Mouse (Mus musculus): Measurements from ENCODE around the gene Eml1. TPM values are rescaled to one million over a fixed set of nuclear protein-coding genes. Genes with fewer than 3 reads are reported as not detected.
A peak's percentile ranks its signal among the peaks of the same experiment; 100 is the strongest.

Eml1 gene
- polyA plus RNA-seq, 1 experiment from 2014 or later = 27.8 TPM

DNA sequence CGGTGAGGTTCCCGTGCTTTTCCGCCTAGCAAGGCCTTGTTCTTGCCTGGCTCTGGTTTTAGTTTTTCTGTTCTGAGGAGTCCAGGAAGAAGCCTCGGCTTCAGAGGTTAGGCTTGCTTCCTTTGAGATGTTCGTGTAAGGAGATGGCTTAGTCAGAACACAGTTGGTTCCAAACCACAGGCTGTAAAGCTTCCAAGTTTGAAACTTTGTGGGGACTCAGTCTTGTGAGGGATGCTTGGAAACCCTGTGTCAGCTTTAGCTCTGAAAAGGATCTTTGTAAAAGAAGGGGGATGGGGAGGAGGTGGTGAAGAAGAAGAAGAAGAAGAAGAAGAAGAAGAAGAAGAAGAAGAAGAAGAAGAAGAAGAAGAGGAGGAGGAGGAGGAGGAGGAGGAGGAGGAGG is 118.3 kb downstream of the Eml1 start:
- no peaks in the 10 kb centered on the region for H3K4me1 ChIP-seq (replicated peaks; ENCODE audit: control insufficient read depth, insufficient read depth, low read length)
- no peaks in the 10 kb centered on the region for H3K9me3 ChIP-seq (ENCODE audit: control insufficient read depth)
- no peaks in the 10 kb centered on the region for H3K36me3 ChIP-seq (ENCODE audit: control insufficient read depth, insufficient read depth)
- ATAC-seq = no peak
- no peaks in the 10 kb centered on the region for H3K27me3 ChIP-seq (replicated peaks; ENCODE audit: control insufficient read depth, insufficient read depth, low read length)
- no peak for TF ChIP-seq CTCF (IDR thresholded peaks at IDR 0.05; ENCODE audit: low read depth)
- no peak overlapping the region for H3K4me2 ChIP-seq (replicated peaks; ENCODE audit: low read depth)
- H3K9ac ChIP-seq (ENCODE audit: low read depth, low read length) = no peak overlapping the region
- whole genome bisulfite sequencing = 83% methylated on average over 5 of the region's 5 CpGs
- no peak overlapping the region for H3K4me3 ChIP-seq (ENCODE audit: low read depth, low read length)
- H3K27ac ChIP-seq (ENCODE audit: low read depth, low read length) = no peak overlapping the region

DNA sequence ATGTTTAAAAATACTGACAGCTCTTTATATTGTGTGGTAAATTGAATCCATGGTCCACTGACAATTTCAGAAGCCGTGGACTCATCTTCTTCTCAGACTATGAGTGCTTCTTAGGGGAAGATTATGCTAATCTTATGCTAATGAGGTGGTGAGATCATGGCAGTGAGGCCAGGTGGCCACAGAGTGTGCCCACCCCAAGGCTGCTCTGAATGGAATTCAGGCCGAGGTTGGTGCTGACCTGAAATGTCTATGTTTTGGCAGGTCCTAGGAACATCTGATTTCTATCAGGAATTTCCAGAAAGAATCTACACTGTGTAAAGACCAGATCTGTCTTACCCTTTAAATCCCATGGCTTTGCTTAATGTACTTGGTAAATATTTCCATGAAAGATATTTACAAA is 119.0 kb downstream of the Eml1 start:
- Histone ChIP-seq H3K4me3 (ENCODE audit: low read depth, low read length) (no peak overlapping the region), H3K27ac (ENCODE audit: low read depth, low read length) (no peak overlapping the region), H3K9me3 (ENCODE audit: control insufficient read depth) (no peaks in the 10 kb centered on the region), H3K9ac (ENCODE audit: low read depth, low read length) (no peak overlapping the region), H3K36me3 (ENCODE audit: control insufficient read depth, insufficient read depth) (no peaks in the 10 kb centered on the region), H3K4me1 (replicated peaks; ENCODE audit: control insufficient read depth, insufficient read depth, low read length) (no peaks in the 10 kb centered on the region), H3K4me2 (replicated peaks; ENCODE audit: low read depth) (no peak overlapping the region), H3K27me3 (replicated peaks; ENCODE audit: control insufficient read depth, insufficient read depth, low read length) (no peaks in the 10 kb centered on the region)
- TF ChIP-seq CTCF (IDR thresholded peaks at IDR 0.05; ENCODE audit: low read depth) = no peak
- WGBS = 63% methylated on average over 2 of the region's 2 CpGs
- ATAC-seq = no peak

DNA sequence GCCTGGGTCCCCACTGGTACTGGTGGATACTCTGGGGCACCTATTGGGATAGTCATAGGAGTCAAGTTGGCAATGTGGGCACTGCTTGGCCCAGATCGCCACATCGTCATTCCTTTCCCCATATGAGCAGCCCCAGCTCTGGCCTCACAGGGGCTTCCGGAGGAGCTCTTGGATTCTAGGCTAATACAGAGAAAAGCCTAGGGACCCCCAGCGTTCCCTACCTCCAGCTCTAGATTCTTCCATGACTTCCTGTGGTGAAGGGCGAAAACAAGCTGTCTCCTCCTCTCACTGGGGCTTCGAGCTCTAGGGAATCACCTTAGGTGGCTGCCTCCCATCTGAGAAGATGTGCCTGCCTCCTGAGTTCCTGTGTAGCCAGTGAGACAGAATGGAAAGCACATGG is 119.6 kb downstream of the Eml1 start:
- Histone ChIP-seq H3K36me3 (ENCODE audit: control insufficient read depth, insufficient read depth) (no peaks in the 10 kb centered on the region), H3K4me3 (ENCODE audit: low read depth, low read length) (no peak overlapping the region), H3K4me1 (replicated peaks; ENCODE audit: control insufficient read depth, insufficient read depth, low read length) (no peaks in the 10 kb centered on the region), H3K4me2 (replicated peaks; ENCODE audit: low read depth) (no peak overlapping the region), H3K9ac (ENCODE audit: low read depth, low read length) (no peak overlapping the region), H3K27me3 (replicated peaks; ENCODE audit: control insufficient read depth, insufficient read depth, low read length) (no peaks in the 10 kb centered on the region), H3K27ac (ENCODE audit: low read depth, low read length) (no peak overlapping the region), H3K9me3 (ENCODE audit: control insufficient read depth) (no peaks in the 10 kb centered on the region)
- no peak for TF ChIP-seq CTCF (IDR thresholded peaks at IDR 0.05; ENCODE audit: low read depth)
- WGBS = 88% methylated on average over 6 of the region's 6 CpGs
- ATAC-seq = no peak

DNA sequence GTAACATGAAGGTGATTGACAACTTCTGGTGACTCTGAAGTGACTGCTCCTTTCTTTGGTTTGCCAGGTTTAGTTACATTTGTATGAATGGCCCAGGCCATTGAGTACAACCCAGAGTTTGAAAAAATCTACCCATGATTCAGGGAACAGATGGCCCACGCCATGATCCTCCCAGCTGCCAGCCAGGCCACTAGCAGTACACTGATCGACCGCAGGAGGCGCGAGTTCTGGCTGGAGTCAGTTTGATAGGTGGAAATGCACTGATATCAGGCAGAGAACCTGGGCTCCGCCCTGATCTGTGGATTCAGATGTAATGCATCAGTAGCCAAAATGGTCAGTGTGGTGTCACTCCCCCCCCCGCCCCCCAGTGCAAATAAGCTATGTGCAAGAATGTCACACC is 120.2 kb downstream of the Eml1 start:
- H3K9me3 ChIP-seq (ENCODE audit: control insufficient read depth) = no peaks in the 10 kb centered on the region
- H3K9ac ChIP-seq (ENCODE audit: low read depth, low read length) = no peak overlapping the region
- H3K27ac ChIP-seq (ENCODE audit: low read depth, low read length) = no peak overlapping the region
- ATAC-seq = no peak
- H3K36me3 ChIP-seq (ENCODE audit: control insufficient read depth, insufficient read depth) = no peaks in the 10 kb centered on the region
- TF ChIP-seq CTCF (IDR thresholded peaks at IDR 0.05; ENCODE audit: low read depth) = peak; percentile 56
- H3K4me1 ChIP-seq (replicated peaks; ENCODE audit: control insufficient read depth, insufficient read depth, low read length) = no peaks in the 10 kb centered on the region
- no peak overlapping the region for H3K4me2 ChIP-seq (replicated peaks; ENCODE audit: low read depth)
- 62% methylated on average over 7 of the region's 7 CpGs for WGBS
- H3K27me3 ChIP-seq (replicated peaks; ENCODE audit: control insufficient read depth, insufficient read depth, low read length) = no peaks in the 10 kb centered on the region
- no peak overlapping the region for H3K4me3 ChIP-seq (ENCODE audit: low read depth, low read length)

DNA sequence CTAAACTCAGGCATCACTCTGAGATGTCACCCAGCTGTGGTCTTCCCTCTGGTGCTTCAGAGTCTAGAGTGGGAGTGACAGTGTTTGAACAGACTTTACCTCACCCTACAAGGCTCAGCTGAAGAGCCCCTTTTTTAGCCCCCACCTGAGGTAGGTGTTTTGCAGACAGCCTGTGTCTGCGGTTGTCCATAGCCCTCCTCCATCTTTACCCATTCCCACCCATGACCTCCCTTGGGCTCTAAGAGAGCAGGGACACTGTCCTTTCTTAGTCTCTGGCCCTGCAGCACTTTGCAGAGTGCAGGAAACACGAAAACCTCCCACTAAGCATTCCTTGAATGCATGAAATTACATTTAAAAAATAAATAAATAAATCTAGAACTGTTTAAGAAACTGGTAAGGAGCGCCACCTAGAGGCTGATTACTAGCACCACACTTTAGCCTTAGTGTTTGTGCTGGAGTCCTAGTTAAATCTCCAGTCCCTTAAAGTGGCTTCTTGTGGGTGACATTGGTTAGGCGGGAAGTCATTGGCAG is 123.3 kb downstream of the Eml1 start:
- peak; percentile 84 for TF ChIP-seq CTCF (IDR thresholded peaks at IDR 0.05; ENCODE audit: low read depth)
- Histone ChIP-seq H3K9me3 (ENCODE audit: control insufficient read depth) (no peaks in the 10 kb centered on the region), H3K4me3 (ENCODE audit: low read depth, low read length) (no peak overlapping the region), H3K9ac (ENCODE audit: low read depth, low read length) (no peak overlapping the region), H3K36me3 (ENCODE audit: control insufficient read depth, insufficient read depth) (no peaks in the 10 kb centered on the region), H3K27me3 (replicated peaks; ENCODE audit: control insufficient read depth, insufficient read depth, low read length) (no peaks in the 10 kb centered on the region), H3K27ac (ENCODE audit: low read depth, low read length) (no peak overlapping the region), H3K4me2 (replicated peaks; ENCODE audit: low read depth) (no peak overlapping the region), H3K4me1 (replicated peaks; ENCODE audit: control insufficient read depth, insufficient read depth, low read length) (no peaks in the 10 kb centered on the region)
- 21% methylated on average over 4 of the region's 4 CpGs for WGBS
- ATAC-seq = no peak

DNA sequence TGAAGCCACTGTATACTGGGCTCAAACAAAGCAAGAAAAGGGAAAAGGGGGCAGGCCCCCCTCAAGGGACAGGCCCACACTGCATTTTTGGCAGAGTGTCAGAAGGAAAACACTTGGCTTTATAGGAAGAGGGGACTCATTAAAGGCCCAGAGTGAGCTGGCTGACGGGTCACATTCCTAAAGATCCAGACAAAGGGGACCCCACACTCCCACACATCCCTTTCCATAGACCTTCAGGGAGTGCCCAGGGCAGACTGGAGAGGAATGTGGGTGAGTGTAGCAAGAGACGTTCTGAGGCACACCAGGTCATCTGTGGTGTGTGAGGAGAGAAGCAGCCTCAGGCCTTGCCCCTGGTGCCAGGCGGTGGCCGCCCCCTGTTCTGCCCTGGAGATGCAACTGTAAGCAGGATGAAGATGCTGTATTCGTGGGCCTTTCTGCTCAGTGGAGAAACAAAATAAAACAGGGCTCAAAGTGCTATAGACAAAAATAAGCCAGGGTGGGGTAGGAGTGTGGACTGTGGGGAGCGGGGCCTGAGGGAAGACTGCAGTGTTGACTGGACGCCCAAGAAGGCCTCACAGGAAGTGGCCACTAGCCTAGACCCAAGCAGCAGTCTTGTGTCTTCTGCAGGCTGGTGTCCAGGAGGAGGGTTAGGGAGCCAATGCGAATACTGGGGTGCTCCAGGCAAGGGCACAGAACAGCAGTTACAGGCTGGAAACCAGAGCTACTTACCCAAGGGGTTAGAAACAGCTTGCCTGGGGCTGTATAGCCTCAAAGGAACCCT is 124.9 kb downstream of the Eml1 start:
- no peak for ATAC-seq
- Histone ChIP-seq H3K36me3 (ENCODE audit: control insufficient read depth, insufficient read depth) (no peaks in the 10 kb centered on the region), H3K27ac (ENCODE audit: low read depth, low read length) (no peak overlapping the region; the same call in 1 of the 2 replicates), H3K9me3 (ENCODE audit: control insufficient read depth) (no peaks in the 10 kb centered on the region), H3K4me3 (ENCODE audit: low read depth, low read length) (no peak overlapping the region), H3K4me2 (replicated peaks; ENCODE audit: low read depth) (no peak overlapping the region), H3K9ac (ENCODE audit: low read depth, low read length) (no peak overlapping the region), H3K4me1 (replicated peaks; ENCODE audit: control insufficient read depth, insufficient read depth, low read length) (no peaks in the 10 kb centered on the region), H3K27me3 (replicated peaks; ENCODE audit: control insufficient read depth, insufficient read depth, low read length) (no peaks in the 10 kb centered on the region)
- TF ChIP-seq CTCF (IDR thresholded peaks at IDR 0.05; ENCODE audit: low read depth) = no peak
- 65% methylated on average over 8 of the region's 8 CpGs for WGBS
